Mouse (Mus musculus) T-cell, adult 2 months (primary cell): ENCODE data around the gene Herpud1.
A peak's percentile ranks its signal among the peaks of the same experiment; 100 is the strongest.
"Not testable (repeated sequence)": the region's sequence is repeated elsewhere in the genome, so short reads cannot be mapped to it uniquely, and the experiment has no call there.

Source experiments
- DNase-seq: peaks from one replicate; pipeline ENCODE4 v3.0.0; 2022; ENCODE audit warnings: low spot score

Herpud1 gene

GRCm38 (mm10) chr8:94375551-94375991 lies 10.7 kb upstream of the Herpud1 start:
- peak; percentile 46 for DNase-seq

GRCm38 (mm10) chr8:94376176-94376575 lies 10.1 kb upstream of the Herpud1 start:
- DNase-seq, result no peak

- no peak for DNase-seq
Observed at GRCm38 (mm10) chr8:94376580-94376979, 9.7 kb upstream of the Herpud1 start.

GRCm38 (mm10) chr8:94377031-94377430 lies 9.2 kb upstream of the Herpud1 start:
- no peak for DNase-seq

GRCm38 (mm10) chr8:94377714-94378205 lies 8.5 kb upstream of the Herpud1 start:
- no peak for DNase-seq

- no peak for DNase-seq
Observed at GRCm38 (mm10) chr8:94378763-94379415, 7.3 kb upstream of the Herpud1 start.

- DNase-seq, result no peak
Observed at GRCm38 (mm10) chr8:94379686-94380085, 6.6 kb upstream of the Herpud1 start.

GRCm38 (mm10) chr8:94384166-94384565 lies 2.1 kb upstream of the Herpud1 start:
- no peak for DNase-seq

- DNase-seq, result no peak
Observed at GRCm38 (mm10) chr8:94385506-94386213, 578 bp upstream of the Herpud1 start.

GRCm38 (mm10) chr8:94387027-94387684 lies 918 bp downstream of the Herpud1 start:
- peak; percentile 40 for DNase-seq

GRCm38 (mm10) chr8:94387785-94388184 lies 1.5 kb downstream of the Herpud1 start:
- no peak for DNase-seq

- no peak for DNase-seq
Observed at GRCm38 (mm10) chr8:94389531-94389930, 3.3 kb downstream of the Herpud1 start.

- DNase-seq, result no peak
Observed at GRCm38 (mm10) chr8:94390429-94390828, 4.2 kb downstream of the Herpud1 start.

GRCm38 (mm10) chr8:94390910-94391309 lies 4.7 kb downstream of the Herpud1 start:
- DNase-seq, result no peak

GRCm38 (mm10) chr8:94392147-94392546 lies 5.9 kb downstream of the Herpud1 start:
- peak; percentile 64 for DNase-seq

GRCm38 (mm10) chr8:94392648-94393047 lies 6.4 kb downstream of the Herpud1 start:
- DNase-seq, result no peak

- DNase-seq, result no peak
Observed at GRCm38 (mm10) chr8:94395851-94396540, 9.8 kb downstream of the Herpud1 start.

GRCm38 (mm10) chr8:94396964-94397657 lies 10.9 kb downstream of the Herpud1 start:
- DNase-seq, result peak; percentile 50

- peak; percentile 76 for DNase-seq
Observed at GRCm38 (mm10) chr8:94398587-94398986, 12.3 kb downstream of the Herpud1 start.

GRCm38 (mm10) chr8:94399361-94399953 lies 13.2 kb downstream of the Herpud1 start:
- DNase-seq, result no peak

- not testable (repeated sequence) for DNase-seq
Observed at GRCm38 (mm10) chr8:94399957-94400356, 13.7 kb downstream of the Herpud1 start.
